Mouse (Mus musculus) MN1 (cell line): ENCODE data around the gene Nxt2.
A peak's percentile ranks its signal among the peaks of the same experiment; 100 is the strongest.
"Not testable (repeated sequence)": the region's sequence is repeated elsewhere in the genome, so short reads cannot be mapped to it uniquely, and the experiment has no call there.

Experiments
- DNase-seq: peaks from one replicate; pipeline ENCODE4 v3.0.0-alpha.2; 2016; ENCODE audit warnings: low spot score

Nxt2 gene

GRCm38 (mm10) chrX:142226542-142226941 is at the start of gene Nxt2:
Gene Nxt2, plus strand, starts transcription at chrX:142226770.
- DNase-seq = no peak

- DNase-seq = no peak
Measured at GRCm38 (mm10) chrX:142176981-142177380, 49.6 kb upstream of the Nxt2 start.

GRCm38 (mm10) chrX:142182026-142182425 is 44.5 kb upstream of the Nxt2 start:
- no peak for DNase-seq

GRCm38 (mm10) chrX:142189023-142189703 is 37.4 kb upstream of the Nxt2 start:
- no peak for DNase-seq

GRCm38 (mm10) chrX:142190355-142190754 is 36.2 kb upstream of the Nxt2 start:
- no peak for DNase-seq

GRCm38 (mm10) chrX:142194420-142194819 is 32.1 kb upstream of the Nxt2 start:
- DNase-seq = no peak

GRCm38 (mm10) chrX:142195551-142195950 is 31.0 kb upstream of the Nxt2 start:
- DNase-seq = no peak

GRCm38 (mm10) chrX:142196831-142197230 is 29.7 kb upstream of the Nxt2 start, which contains the start of gene Gucy2f:
Gene Gucy2f, minus strand, starts transcription at chrX:142196931.
- no peak for DNase-seq

- DNase-seq = peak; percentile 50
Measured at GRCm38 (mm10) chrX:142200295-142200694, 26.3 kb upstream of the Nxt2 start.

GRCm38 (mm10) chrX:142227398-142228054 is 956 bp downstream of the Nxt2 start:
- DNase-seq = peak; percentile 17

- DNase-seq = peak; percentile 68
Measured at GRCm38 (mm10) chrX:142228055-142228768, 1.6 kb downstream of the Nxt2 start.

- DNase-seq = no peak
Measured at GRCm38 (mm10) chrX:142228769-142229158, 2.2 kb downstream of the Nxt2 start.

- not testable (repeated sequence) for DNase-seq
Measured at GRCm38 (mm10) chrX:142236146-142236545, 9.6 kb downstream of the Nxt2 start.

- no peak for DNase-seq
Measured at GRCm38 (mm10) chrX:142237101-142237500, 10.5 kb downstream of the Nxt2 start.

- no peak for DNase-seq
Measured at GRCm38 (mm10) chrX:142245682-142246327, 19.2 kb downstream of the Nxt2 start.

GRCm38 (mm10) chrX:142250008-142250736 is 23.6 kb downstream of the Nxt2 start:
- DNase-seq = no peak

GRCm38 (mm10) chrX:142276031-142276430 is 49.5 kb downstream of the Nxt2 start:
- DNase-seq = no peak

- DNase-seq = no peak
Measured at GRCm38 (mm10) chrX:142276573-142276972, 50.0 kb downstream of the Nxt2 start.

- DNase-seq = no peak
Measured at GRCm38 (mm10) chrX:142285905-142286304, 59.3 kb downstream of the Nxt2 start.
